Mouse (Mus musculus): ENCODE data around the gene Slc25a18. TPM values are rescaled to one million over a fixed set of nuclear protein-coding genes. Genes with fewer than 3 reads are reported as not detected.

Slc25a18 gene
- total RNA-seq (2022): under 1 TPM in 1 of 4 experiments, not detected in 3; 0.17 TPM

- DNase-seq (ENCODE audit: low spot score in 2 of 2): no peak
These were observed at the start of gene Slc25a18 for GRCm38 (mm10) chr6:120773149-120773628. Gene Slc25a18, plus strand, starts transcription at chr6:120773578.

GRCm38 (mm10) chr6:120725986-120726385 lies 47.4 kb upstream of the Slc25a18 start:
- DNase-seq (ENCODE audit: low spot score in 2 of 2): no peak

- no peak for DNase-seq (ENCODE audit: low spot score in 2 of 2)
These were observed 37.4 kb upstream of the Slc25a18 start for GRCm38 (mm10) chr6:120736011-120736410.

- no peak for DNase-seq (ENCODE audit: low spot score in 2 of 2)
These were observed 36.8 kb upstream of the Slc25a18 start for GRCm38 (mm10) chr6:120736566-120736965.

- DNase-seq (ENCODE audit: low spot score in 2 of 2): no peak
These were observed 30.2 kb upstream of the Slc25a18 start for GRCm38 (mm10) chr6:120743130-120743529.

- DNase-seq (ENCODE audit: low spot score in 2 of 2): no peak
These were observed 29.1 kb upstream of the Slc25a18 start for GRCm38 (mm10) chr6:120744266-120744665.

GRCm38 (mm10) chr6:120746416-120746815 lies 27.0 kb upstream of the Slc25a18 start:
- DNase-seq (ENCODE audit: low spot score in 2 of 2): no peak

GRCm38 (mm10) chr6:120761151-120761550 lies 12.2 kb upstream of the Slc25a18 start:
- DNase-seq (ENCODE audit: low spot score in 2 of 2): no peak

GRCm38 (mm10) chr6:120769972-120770371 lies 3.4 kb upstream of the Slc25a18 start:
- DNase-seq (ENCODE audit: low spot score in 2 of 2): no peak

- no peak for DNase-seq (ENCODE audit: low spot score in 2 of 2)
These were observed 2.0 kb upstream of the Slc25a18 start for GRCm38 (mm10) chr6:120771366-120771765.

GRCm38 (mm10) chr6:120772025-120772424 lies 1.4 kb upstream of the Slc25a18 start:
- DNase-seq (ENCODE audit: low spot score in 2 of 2): peak in 1 of 2 experiments; percentile 15

GRCm38 (mm10) chr6:120773763-120774162 lies 385 bp downstream of the Slc25a18 start:
- DNase-seq (ENCODE audit: low spot score in 2 of 2): no peak

- DNase-seq (ENCODE audit: low spot score in 2 of 2): no peak
These were observed 2.9 kb downstream of the Slc25a18 start for GRCm38 (mm10) chr6:120776286-120776685.

- DNase-seq (ENCODE audit: low spot score in 2 of 2): no peak
These were observed 4.2 kb downstream of the Slc25a18 start for GRCm38 (mm10) chr6:120777533-120777932.

GRCm38 (mm10) chr6:120778226-120778625 lies 4.8 kb downstream of the Slc25a18 start:
- no peak for DNase-seq (ENCODE audit: low spot score in 2 of 2)

- DNase-seq (ENCODE audit: low spot score in 2 of 2): no peak
These were observed 9.6 kb downstream of the Slc25a18 start for GRCm38 (mm10) chr6:120782948-120783347.

GRCm38 (mm10) chr6:120784351-120784750 lies 11.0 kb downstream of the Slc25a18 start:
- no peak for DNase-seq (ENCODE audit: low spot score in 2 of 2)

- no peak for DNase-seq (ENCODE audit: low spot score in 2 of 2)
These were observed 14.8 kb downstream of the Slc25a18 start for GRCm38 (mm10) chr6:120788068-120788607.

- DNase-seq (ENCODE audit: low spot score in 2 of 2): no peak
These were observed 15.5 kb downstream of the Slc25a18 start for GRCm38 (mm10) chr6:120788904-120789303.

- DNase-seq (ENCODE audit: low spot score in 2 of 2): no peak
These were observed 16.8 kb downstream of the Slc25a18 start for GRCm38 (mm10) chr6:120790153-120790552.

GRCm38 (mm10) chr6:120790717-120791116 lies 17.3 kb downstream of the Slc25a18 start:
- no peak for DNase-seq (ENCODE audit: low spot score in 2 of 2)

GRCm38 (mm10) chr6:120792947-120793346 lies 19.6 kb downstream of the Slc25a18 start:
- DNase-seq (ENCODE audit: low spot score in 2 of 2): no peak

GRCm38 (mm10) chr6:120795422-120796086 lies 22.2 kb downstream of the Slc25a18 start:
- peak; percentile 18 to 48 for DNase-seq (ENCODE audit: low spot score in 2 of 2)
